27 mouse cellular contexts compared by ENCODE assay signal in genomic region chr17:27699641-27700244, GRCm38 (mm10). TPM values are rescaled to one million over a fixed set of nuclear protein-coding genes. Genes with fewer than 3 reads are reported as not detected.
DNase-seq lines count a peak whose midpoint lies in the region; ATAC-seq and TF ChIP-seq lines count a peak whose summit lies in the region.
"Had no signal": no experiment of that assay in that cellular context is flagged by ENCODE, and none has a peak within 500 bp of the region (broad histone marks: within the 10 kb centered on the region; RNA-seq: fewer than 3 reads in every experiment).

No protein-coding gene starts in this region.

- no peaks in the 10 kb centered on the region for H3K36me3 ChIP-seq in embryonic facial prominence, embryonic 13.5 days
- H3K36me3 ChIP-seq in embryonic facial prominence, embryonic 10.5 days (replicated peaks): no peaks in the 10 kb centered on the region
- H3K36me3 ChIP-seq in MEL (ENCODE audit: control insufficient read depth in 1 of 2, insufficient read depth in 2 of 2, low read length in 2 of 2): no peaks in the 10 kb centered on the region
- H3K36me3 ChIP-seq in myocyte (ENCODE audit: control insufficient read depth, insufficient read depth): no peaks in the 10 kb centered on the region
- no peaks in the 10 kb centered on the region for H3K36me3 ChIP-seq in hindbrain, embryonic 11.5 days (ENCODE audit: control insufficient read depth, insufficient read depth, low read length)
- H3K36me3 ChIP-seq: heart, embryonic 10.5 days; kidney, embryonic 15.5 days; limb, embryonic 15.5 days had no signal

- H3K9ac ChIP-seq in embryonic facial prominence, embryonic 13.5 days: no peak overlapping the region
- H3K9ac ChIP-seq in MEL (ENCODE audit: control insufficient read depth, low read depth, low read length, poor library complexity, severe bottlenecking): no peak overlapping the region
- no peak overlapping the region for H3K9ac ChIP-seq in hindbrain, embryonic 11.5 days (ENCODE audit: low read depth, low read length)
- H3K9ac ChIP-seq: forebrain, embryonic 13.5 days; kidney, embryonic 15.5 days; limb, embryonic 15.5 days; liver, embryonic 14.5 days; lung, embryonic 14.5 days had no signal

- no peaks in the 10 kb centered on the region for H3K79me2 ChIP-seq in MEL (ENCODE audit: control insufficient read depth, insufficient read depth, low read length, poor library complexity)
- H3K79me2 ChIP-seq in myocyte (ENCODE audit: control insufficient read depth, insufficient read depth): no peaks in the 10 kb centered on the region

- TF ChIP-seq EP300 in MEL (IDR thresholded peaks at IDR 0.05; ENCODE audit: low read depth in 1 of 2, low read length in 2 of 2): no peak

- DNase-seq in embryonic facial prominence, embryonic 10.5 days (ENCODE audit: low spot score): no peak
- DNase-seq in 416B (ENCODE audit: low read depth): peak; percentile 26
- DNase-seq in MEL (ENCODE audit: low read depth, low spot score): peak; percentile 21
- no peak for DNase-seq in hindbrain, embryonic 11.5 days (ENCODE audit: low spot score)
- no peak for DNase-seq in layer of hippocampus, adult 8-10 months (ENCODE audit: low spot score in 2 of 2)
- DNase-seq: adrenal gland, postnatal 25 days; cerebellum, adult 11 months; cerebellum, postnatal 14 days; kidney, adult 11 months; kidney, postnatal 4 days; layer of hippocampus, adult 9-11 months; left cerebral cortex, postnatal 4 days; lung, embryonic 14.5 days; midbrain, embryonic 14.5 days; thymus, postnatal 14 days had no signal

- 84% methylated on average over 17 of the region's 17 CpGs for WGBS in embryonic facial prominence, embryonic 13.5 days
- WGBS in embryonic facial prominence, embryonic 10.5 days: 84% methylated on average over 17 of the region's 17 CpGs
- 89% methylated on average over 17 of the region's 17 CpGs for WGBS in hindbrain, embryonic 11.5 days

- 0 out of 2 replicates have a peak, but pooled peaks have one; percentile 56 for ATAC-seq in embryonic facial prominence, embryonic 13.5 days (ENCODE audit: insufficient number of reproducible peaks, insufficient read depth, low FRiP score, low TSS enrichment, low read depth)
- no peak for ATAC-seq in hindbrain, embryonic 11.5 days (ENCODE audit: low FRiP score)
- ATAC-seq: forebrain, embryonic 13.5 days had no signal

- TF ChIP-seq RAD21 in MEL (IDR thresholded peaks at IDR 0.05; ENCODE audit: low read depth, low read length): no peak

- peaks cover 8% of the 10 kb centered on the region for H3K4me1 ChIP-seq in embryonic facial prominence, embryonic 13.5 days
- peaks cover 20% of the 10 kb centered on the region for H3K4me1 ChIP-seq in embryonic facial prominence, embryonic 10.5 days
- no peaks in the 10 kb centered on the region for H3K4me1 ChIP-seq in MEL (ENCODE audit: control insufficient read depth in 1 of 2, insufficient read depth in 2 of 2, low read length in 2 of 2)
- H3K4me1 ChIP-seq in hindbrain, embryonic 11.5 days (replicated peaks; ENCODE audit: control insufficient read depth, insufficient read depth, low read length): no peaks in the 10 kb centered on the region; the same call in 1 of the 2 replicates

- H3K9me3 ChIP-seq in embryonic facial prominence, embryonic 13.5 days: no peaks in the 10 kb centered on the region
- H3K9me3 ChIP-seq in embryonic facial prominence, embryonic 10.5 days: peaks cover 13% of the 10 kb centered on the region
- H3K9me3 ChIP-seq in MEL (replicated peaks; ENCODE audit: insufficient read depth, low read length): no peaks in the 10 kb centered on the region
- no peaks in the 10 kb centered on the region for H3K9me3 ChIP-seq in hindbrain, embryonic 11.5 days (ENCODE audit: control insufficient read depth, low read length)
- H3K9me3 ChIP-seq: forebrain, embryonic 13.5 days; limb, embryonic 15.5 days had no signal

- H3K4me3 ChIP-seq in embryonic facial prominence, embryonic 13.5 days: no peak overlapping the region
- no peak overlapping the region for H3K4me3 ChIP-seq in embryonic facial prominence, embryonic 10.5 days
- H3K4me3 ChIP-seq in MEL (ENCODE audit: control insufficient read depth in 1 of 2, insufficient read depth in 1 of 2, low read depth in 2 of 2, low read length in 2 of 2) (no peak overlapping the region), myocyte (no peak overlapping the region)
- H3K4me3 ChIP-seq in hindbrain, embryonic 11.5 days (ENCODE audit: low read depth, low read length): no peak overlapping the region
- H3K4me3 ChIP-seq: forebrain, embryonic 13.5 days; heart, embryonic 10.5 days; kidney, embryonic 15.5 days; limb, embryonic 15.5 days had no signal

- TF ChIP-seq POLR2A in MEL (IDR thresholded peaks at IDR 0.05; ENCODE audit: control insufficient read depth in 1 of 2, insufficient read depth in 1 of 2, low read depth in 1 of 2, low read length in 2 of 2, poor library complexity in 1 of 2) (no peak), myocyte (IDR thresholded peaks at IDR 0.05; ENCODE audit: insufficient read length, low read depth) (no peak)

- no peak overlapping the region for H3K27ac ChIP-seq in embryonic facial prominence, embryonic 13.5 days
- H3K27ac ChIP-seq in embryonic facial prominence, embryonic 10.5 days (replicated peaks): no peak overlapping the region
- no peak overlapping the region for H3K27ac ChIP-seq in MEL (ENCODE audit: control insufficient read depth, low read depth, low read length)
- no peak overlapping the region for H3K27ac ChIP-seq in hindbrain, embryonic 11.5 days (ENCODE audit: low read depth, low read length)
- H3K27ac ChIP-seq: forebrain, embryonic 13.5 days; heart, embryonic 10.5 days; kidney, embryonic 15.5 days; limb, embryonic 15.5 days; liver, embryonic 14.5 days had no signal

- peaks cover 2% of the 10 kb centered on the region; the same call in 1 of the 2 replicates for H3K27me3 ChIP-seq in embryonic facial prominence, embryonic 13.5 days
- peaks cover 26% of the 10 kb centered on the region for H3K27me3 ChIP-seq in embryonic facial prominence, embryonic 10.5 days (replicated peaks; ENCODE audit: low read depth, poor library complexity, severe bottlenecking)
- H3K27me3 ChIP-seq in MEL (ENCODE audit: control insufficient read depth in 1 of 2, insufficient read depth in 2 of 2, low read length in 2 of 2) (no peaks in the 10 kb centered on the region; a peak in 1 of 4 replicates), myocyte (ENCODE audit: control insufficient read depth, insufficient read depth, insufficient read length) (no peaks in the 10 kb centered on the region)
- no peaks in the 10 kb centered on the region for H3K27me3 ChIP-seq in hindbrain, embryonic 11.5 days (ENCODE audit: control insufficient read depth, insufficient read depth, low read length)
- H3K27me3 ChIP-seq: kidney, embryonic 15.5 days; limb, embryonic 15.5 days had no signal

- H3ac ChIP-seq in myocyte (ENCODE audit: control insufficient read depth, insufficient read length): no peak overlapping the region

- H3K4me2 ChIP-seq in embryonic facial prominence, embryonic 13.5 days: no peak overlapping the region
- H3K4me2 ChIP-seq in myocyte (ENCODE audit: low read depth): no peak overlapping the region
- no peak overlapping the region for H3K4me2 ChIP-seq in hindbrain, embryonic 11.5 days (replicated peaks; ENCODE audit: low read depth, low read length)
- H3K4me2 ChIP-seq: forebrain, embryonic 13.5 days; kidney, embryonic 15.5 days; limb, embryonic 15.5 days; lung, embryonic 14.5 days had no signal

- no peak for TF ChIP-seq CTCF in MEL (IDR thresholded peaks at IDR 0.05 in 2 of 3, conservative IDR thresholded peaks at IDR 0.05 in 1 of 3; ENCODE audit: control insufficient read depth in 1 of 3, insufficient read depth in 1 of 3, low read depth in 2 of 3, low read length in 3 of 3, poor library complexity in 1 of 3, severe bottlenecking in 1 of 3)

TF ChIP-seq in MEL, 35 proteins besides CTCF, POLR2A, EP300 and RAD21 (continues in another document):
- TF ChIP-seq TBP (IDR thresholded peaks at IDR 0.05; ENCODE audit: low read depth, low read length): no peak
- no peak for TF ChIP-seq ETS1 (IDR thresholded peaks at IDR 0.05; ENCODE audit: low read depth, low read length)
- no peak for TF ChIP-seq NELFE (IDR thresholded peaks at IDR 0.05; ENCODE audit: low read depth, low read length)
- TF ChIP-seq USF2 (IDR thresholded peaks at IDR 0.05; ENCODE audit: borderline replicate concordance in 1 of 2, insufficient read depth in 1 of 2, low read depth in 1 of 2, low read length in 2 of 2): peak in 1 of 2 experiments; percentile 61; a peak in 2 of 4 replicates

TF ChIP-seq in myocyte, 11 proteins besides CTCF, POLR2A, EP300 and RAD21:
- TF ChIP-seq CEBPB (IDR thresholded peaks at IDR 0.05; ENCODE audit: insufficient read depth, poor library complexity, severe bottlenecking) (no peak), USF1 (IDR thresholded peaks at IDR 0.05; ENCODE audit: low read depth) (peak; percentile 33)
TF ChIP-seq in myocyte: peak in this region for 1.

RNA-seq across cellular contexts. Expression of gene Spdef, which starts 29.0 kb away (rescaled TPM):
- 0.28 TPM in 1 of 2 replicates, not detected in the other for polyA plus RNA-seq in embryonic facial prominence, embryonic 13.5 days (2015; fragmentation: Nextera tagmentation; extraction: Ambion mirVana)
- polyA plus RNA-seq in embryonic facial prominence, embryonic 10.5 days (2016; fragmentation: Nextera tagmentation; extraction: Ambion mirVana): 0.15 and 0.43 TPM in 2 replicates
- not detected in 2 replicates for total RNA-seq in MEL (2012; rRNA removed)
- polyA plus RNA-seq in MEL (2012; ENCODE audit: insufficient read depth in 1 of 2, insufficient read length in 2 of 2, low read depth in 1 of 2, low replicate concordance in 2 of 2, missing spikeins in 1 of 2) (under 1 TPM in 1 of 2 experiments, not detected in 1; 0.11 TPM), myocyte (2012; fragmentation: generic; extraction: Trizol) (0.05 TPM)
- polyA plus RNA-seq in hindbrain, embryonic 11.5 days (2014; fragmentation: Nextera tagmentation; extraction: Ambion mirVana): 0.17 TPM in 1 of 2 replicates, not detected in the other
- under 1 TPM in 3 of 4 experiments, not detected in 1; 0.25 to 0.63 (median 0.31) TPM for total RNA-seq in layer of hippocampus, adult 8-10 months (2022)
- total RNA-seq: adrenal gland, postnatal 25 days; gastrocnemius, adult 8-10 months; granulocyte monocyte progenitor cell, adult 5-6 weeks; hematopoietic stem cell, adult 5-6 weeks; megakaryocyte, adult 5-6 weeks; neutrophil, adult 5-6 weeks had no signal
- polyA plus RNA-seq: liver, embryonic 14.5 days had no signal

RNA-seq across cellular contexts. Expression of gene Pacsin1, which starts 44.4 kb away (rescaled TPM):
- polyA plus RNA-seq in embryonic facial prominence, embryonic 13.5 days (2015; fragmentation: Nextera tagmentation; extraction: Ambion mirVana): 5.4 and 7.2 TPM in 2 replicates
- polyA plus RNA-seq in embryonic facial prominence, embryonic 10.5 days (2016; fragmentation: Nextera tagmentation; extraction: Ambion mirVana): 5.2 and 6.9 TPM in 2 replicates
- not detected in 2 replicates for total RNA-seq in MEL (2012; rRNA removed)
- polyA plus RNA-seq in MEL (2012; ENCODE audit: insufficient read depth in 1 of 2, insufficient read length in 2 of 2, low read depth in 1 of 2, low replicate concordance in 2 of 2, missing spikeins in 1 of 2) (under 1 TPM in 1 of 2 experiments, not detected in 1; 0.17 TPM), myocyte (2012; fragmentation: generic; extraction: Trizol) (3.0 TPM)
- polyA plus RNA-seq in hindbrain, embryonic 11.5 days (2014; fragmentation: Nextera tagmentation; extraction: Ambion mirVana): 3.5 and 3.7 TPM in 2 replicates
- total RNA-seq in layer of hippocampus, adult 8-10 months (2022): 100 to 1,000 TPM; 308 to 331 (median 324) TPM
- total RNA-seq: granulocyte monocyte progenitor cell, adult 5-6 weeks; hematopoietic stem cell, adult 5-6 weeks had no signal

Comparison
In these comparisons a context has a peak if more than half of its experiments do, and no peak if none do; other contexts are left out.
1. DNase-seq: peak in 416B (single experiment) and MEL (single experiment); none in embryonic facial prominence, embryonic 10.5 days (single experiment), hindbrain, embryonic 11.5 days (single experiment) and layer of hippocampus, adult 8-10 months (0 of 2).